Mouse (Mus musculus): ENCODE measurements around the gene Klb. TPM values are rescaled to one million over a fixed set of nuclear protein-coding genes. Genes with fewer than 3 reads are reported as not detected.

Gene Klb
- not detected in 2 replicates for polyA plus RNA-seq (2012)

DNA sequence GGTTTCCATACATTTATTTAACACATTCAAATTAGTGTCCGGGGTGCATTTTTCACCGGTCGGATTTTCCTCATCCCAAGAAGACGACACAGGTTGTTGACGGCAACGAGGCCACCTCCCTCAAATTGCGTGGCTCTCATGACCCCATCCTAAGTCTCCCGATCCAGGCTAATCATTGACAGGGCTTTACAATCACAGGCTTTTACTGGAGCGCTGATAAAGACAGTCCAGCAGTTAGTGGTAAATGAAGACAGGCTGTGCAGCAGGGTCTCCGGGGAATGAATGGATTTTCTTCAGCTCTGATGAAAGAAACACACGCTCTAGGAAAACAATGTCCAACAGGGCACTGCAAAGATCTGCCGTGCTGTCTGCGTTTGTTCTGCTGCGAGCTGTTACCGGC is at the start of gene Klb:
TSS of gene Klb (plus strand) at position 147 of the 400 bp plus-strand sequence.

DNA sequence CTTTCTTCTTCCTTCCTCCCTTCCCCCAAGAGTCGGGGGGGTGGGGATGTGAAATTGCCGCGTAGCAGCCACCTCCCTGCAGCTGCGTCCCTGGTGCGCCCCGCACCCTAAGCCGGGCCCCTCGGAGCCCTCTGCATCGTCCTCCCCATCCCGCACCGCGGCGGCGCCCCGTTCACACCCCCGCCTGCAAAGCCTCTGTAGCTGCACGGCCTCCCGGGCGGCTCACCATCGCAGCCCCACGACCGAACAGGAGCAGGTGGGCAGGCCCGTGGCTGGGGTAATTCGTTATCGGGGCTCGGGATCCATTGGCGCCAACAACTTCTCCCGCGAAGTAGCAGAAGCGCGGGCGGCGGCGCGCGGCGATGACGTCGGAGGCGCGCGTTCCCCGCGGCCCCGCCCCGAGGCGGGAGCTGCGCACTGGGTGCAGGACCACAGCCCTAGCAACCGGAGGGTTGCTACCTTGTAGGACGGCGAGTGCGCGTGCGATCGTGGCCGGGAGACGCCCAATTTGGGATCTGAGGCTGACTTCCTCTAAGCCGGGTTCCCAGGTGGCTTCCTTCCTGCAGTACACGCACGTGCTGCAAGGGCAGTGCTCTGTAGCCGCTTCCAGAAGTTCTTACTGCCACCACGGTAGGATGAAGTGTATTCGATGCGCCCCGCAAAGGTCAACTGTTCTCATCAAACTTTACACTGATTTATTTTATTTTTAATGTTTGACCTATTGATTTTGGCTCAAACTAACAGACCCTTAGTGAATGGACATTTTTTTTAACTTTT is 12.6 kb upstream of the Klb start, which contains the start of gene Rfc1:
TSS of gene Rfc1 (minus strand) at position 373 of the 777 bp plus-strand sequence.

DNA sequence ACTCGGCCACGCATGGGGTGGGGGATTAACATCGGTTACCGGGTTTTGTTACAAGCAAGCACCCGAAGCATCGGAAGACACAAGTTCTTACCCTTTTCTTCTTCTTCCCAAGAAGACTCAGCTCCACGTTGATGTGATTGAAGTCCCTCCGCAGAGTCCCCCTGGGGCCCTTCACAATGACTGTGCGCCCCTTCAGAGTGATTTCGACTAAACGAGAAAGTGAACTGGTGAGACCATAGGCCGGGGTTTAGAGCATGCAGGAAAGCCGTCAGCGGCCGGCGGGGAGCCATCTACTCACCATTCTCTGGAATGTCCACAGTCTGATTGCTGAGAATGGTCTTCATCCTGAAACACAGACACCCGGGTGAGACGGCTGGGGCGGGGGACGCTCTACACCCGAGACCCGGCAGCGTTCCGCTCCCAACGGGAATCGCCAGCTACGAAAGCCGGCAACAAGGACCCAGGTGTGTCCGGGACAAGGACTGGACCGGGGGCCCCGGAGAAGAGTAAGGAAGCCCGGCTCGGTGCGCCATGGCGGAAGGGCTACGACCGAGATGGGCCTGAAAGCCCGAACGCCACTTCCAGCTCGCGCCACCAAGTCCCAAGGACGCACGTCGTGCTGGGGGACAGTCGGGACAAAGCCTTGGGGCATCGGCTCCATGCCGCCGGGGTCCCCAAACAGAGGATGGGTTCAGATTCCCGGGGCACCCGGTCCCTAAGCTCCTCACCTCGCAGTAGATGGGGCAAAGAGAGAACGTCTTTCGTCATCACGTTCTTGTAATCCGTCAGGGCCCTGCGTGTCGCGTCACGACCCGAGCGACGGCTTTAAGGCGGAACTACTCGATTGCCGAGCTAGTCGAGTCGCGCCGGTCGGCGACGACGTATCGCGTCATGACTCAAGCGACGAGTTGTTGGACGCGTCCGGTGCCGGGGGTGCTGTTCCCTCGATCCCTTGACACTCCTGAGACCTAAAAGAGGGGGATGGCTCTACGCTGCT is 42.8 kb downstream of the Klb start, which contains the start of the genes Rpl9 and Lias:
TSS of gene Rpl9 (minus strand) at position 797 of the 997 bp plus-strand sequence.
TSS of gene Lias (plus strand) at position 850 of the 997 bp plus-strand sequence.

Other genes starting within 250 kb of the Klb start
- 14.4 and 22.8 TPM in 2 replicates for gene Klhl5, start 240.8 kb upstream of the Klb start, polyA plus RNA-seq (2012)
- 0.23 and 0.41 TPM in 2 replicates for gene Wdr19, start 148.6 kb upstream of the Klb start, polyA plus RNA-seq (2012)
- 19.7 and 20.9 TPM in 2 replicates for gene Rfc1, start 12.6 kb upstream of the Klb start, polyA plus RNA-seq (2012)
- 61.7 and 74.9 TPM in 2 replicates for gene Rpl9, start 43.1 kb downstream of the Klb start, polyA plus RNA-seq (2012)
- gene Lias, start 43.2 kb downstream of the Klb start, polyA plus RNA-seq (2012) = 6.9 and 7.3 TPM in 2 replicates
- 5.7 and 7.3 TPM in 2 replicates for gene Ugdh, start 87.6 kb downstream of the Klb start, polyA plus RNA-seq (2012)
- gene Gm43552, start 144.5 kb downstream of the Klb start, polyA plus RNA-seq (2012) = 100.0 and 113 TPM in 2 replicates
- 41.1 and 48.7 TPM in 2 replicates for gene Smim14, start 188.9 kb downstream of the Klb start, polyA plus RNA-seq (2012)
- 112 and 138 TPM in 2 replicates for gene Ube2k, start 188.9 kb downstream of the Klb start, polyA plus RNA-seq (2012)

Measured in megakaryocyte-erythroid progenitor cell, adult 5 weeks (primary cell).